Mouse (Mus musculus) MEL (cell line): ENCODE results near the gene Ppp3r1. TPM values are rescaled to one million over a fixed set of nuclear protein-coding genes. Genes with fewer than 3 reads are reported as not detected.
A peak's percentile ranks its signal among the peaks of the same experiment; 100 is the strongest.

Experiments used
- DNase-seq: peaks from one replicate; pipeline ENCODE4 v3.0.0; 2011; ENCODE audit warnings: low read depth, low spot score
- H3K27ac ChIP-seq: 2 replicates; pipeline ENCODE4 v1.5.1; 2012; ENCODE audit warnings: low read depth, mild to moderate bottlenecking, control low read depth, low read length, moderate library complexity; ENCODE audit not compliant: control insufficient read depth
- H3K27me3 ChIP-seq, 2 experiments: fragments of 150-350 bp in 1 of 2; sonication (generic) in 1 of 2; 2 replicates each; pipeline ENCODE4 v1.6.1; 2012; ENCODE audit warnings: low read length in 2 of 2, mild to moderate bottlenecking in 2 of 2, improper control_type of control experiment in 1 of 2, moderate library complexity in 1 of 2; ENCODE audit not compliant: insufficient read depth in 2 of 2, control insufficient read depth in 1 of 2
- H3K36me3 ChIP-seq, 2 experiments: 2 replicates each; pipeline ENCODE4 v1.6.1; 2012 to 2014; ENCODE audit warnings: low read length in 2 of 2, improper control_type of control experiment in 1 of 2, inconsistent platforms in 1 of 2, mild to moderate bottlenecking in 1 of 2; ENCODE audit not compliant: insufficient read depth in 2 of 2, control insufficient read depth in 1 of 2
- H3K4me1 ChIP-seq, 2 experiments: fragments of 150-350 bp in 1 of 2; sonication (generic) in 1 of 2; 2 replicates each; pipeline ENCODE4 v1.6.1; 2012; ENCODE audit warnings: low read length in 2 of 2, improper control_type of control experiment in 1 of 2, mild to moderate bottlenecking in 1 of 2; ENCODE audit not compliant: insufficient read depth in 2 of 2, control insufficient read depth in 1 of 2
- H3K4me3 ChIP-seq, 2 experiments: fragments of 150-350 bp in 1 of 2; sonication (generic) in 1 of 2; 2 replicates each; pipeline ENCODE4 v1.5.1; 2012; ENCODE audit warnings: low read depth in 2 of 2, low read length in 2 of 2, mild to moderate bottlenecking in 2 of 2, moderate library complexity in 2 of 2, control low read depth in 1 of 2, improper control_type of control experiment in 1 of 2; ENCODE audit not compliant: control insufficient read depth in 1 of 2, insufficient read depth in 1 of 2
- H3K79me2 ChIP-seq: 2 replicates; pipeline ENCODE4 v1.6.1; 2012; ENCODE audit warnings: mild to moderate bottlenecking, low read length, moderate library complexity; ENCODE audit not compliant: control insufficient read depth, poor library complexity, insufficient read depth
- H3K9ac ChIP-seq: 2 replicates; pipeline ENCODE4 v1.6.1; 2012; ENCODE audit warnings: low read depth, mild to moderate bottlenecking, control low read depth, low read length, moderate library complexity; ENCODE audit not compliant: control insufficient read depth, poor library complexity, severe bottlenecking
- H3K9me3 ChIP-seq: fragments of 150-350 bp; sonication (generic); replicated peaks from 2 replicates; pipeline ENCODE4 v1.6.1; 2012; ENCODE audit warnings: mild to moderate bottlenecking, low read length, improper control_type of control experiment, moderate library complexity; ENCODE audit not compliant: insufficient read depth
- CHD1 ChIP-seq: IDR thresholded peaks from 2 replicates; pipeline ENCODE4 v1.6.1; 2012; ENCODE audit warnings: low read depth, mild to moderate bottlenecking, inconsistent platforms, low read length, improper control_type of control experiment
- CHD2 ChIP-seq: IDR thresholded peaks from 2 replicates; pipeline ENCODE4 v1.6.1; 2011; ENCODE audit warnings: low read length, improper control_type of control experiment
- E2F4 ChIP-seq: IDR thresholded peaks from 2 replicates; pipeline ENCODE4 v1.6.1; 2011; ENCODE audit warnings: low read depth, low read length, improper control_type of control experiment, borderline replicate concordance
- ELF1 ChIP-seq: IDR thresholded peaks from 2 replicates; pipeline ENCODE4 v1.6.1; 2014; ENCODE audit warnings: low read depth, mild to moderate bottlenecking, inconsistent platforms, low read length, improper control_type of control experiment, moderate library complexity
- EP300 ChIP-seq, 2 experiments: IDR thresholded peaks; 2 replicates each; pipeline ENCODE4 v1.6.1; 2011; ENCODE audit warnings: improper control_type of control experiment in 2 of 2, low read length in 2 of 2, low read depth in 1 of 2, mild to moderate bottlenecking in 1 of 2
- ETS1 ChIP-seq: IDR thresholded peaks from 2 replicates; pipeline ENCODE4 v1.6.1; 2012; ENCODE audit warnings: low read depth, mild to moderate bottlenecking, inconsistent platforms, low read length, improper control_type of control experiment, moderate library complexity
- GATA1 ChIP-seq: IDR thresholded peaks from 2 replicates; pipeline ENCODE4 v1.6.1; 2011; ENCODE audit warnings: low read depth, low read length, improper control_type of control experiment
- HCFC1 ChIP-seq: IDR thresholded peaks from 2 replicates; pipeline ENCODE4 v1.6.1; 2012; ENCODE audit warnings: low read depth, mild to moderate bottlenecking, inconsistent platforms, low read length, improper control_type of control experiment, moderate library complexity
- JUND ChIP-seq: IDR thresholded peaks from 2 replicates; pipeline ENCODE4 v1.6.1; 2011; ENCODE audit warnings: low read depth, mild to moderate bottlenecking, improper control_type of control experiment, low read length
- KAT2A ChIP-seq: conservative IDR thresholded peaks from 2 replicates; pipeline ENCODE4 v1.6.1; 2012; ENCODE audit warnings: low read depth, low read length, improper control_type of control experiment, inconsistent platforms
- MAFK ChIP-seq: IDR thresholded peaks from 2 replicates; pipeline ENCODE4 v1.6.1; 2011; ENCODE audit warnings: low read depth, mild to moderate bottlenecking, low read length, improper control_type of control experiment, borderline replicate concordance
- MAX ChIP-seq: IDR thresholded peaks from 2 replicates; pipeline ENCODE4 v1.6.1; 2011; ENCODE audit warnings: low read length, improper control_type of control experiment
- MAZ ChIP-seq: IDR thresholded peaks from 2 replicates; pipeline ENCODE4 v1.6.1; 2012; ENCODE audit warnings: low read depth, mild to moderate bottlenecking, inconsistent platforms, low read length, improper control_type of control experiment
- MEF2A ChIP-seq: IDR thresholded peaks from 2 replicates; pipeline ENCODE4 v1.6.1; 2014; ENCODE audit warnings: low read depth, mild to moderate bottlenecking, inconsistent platforms, low read length, improper control_type of control experiment; ENCODE audit not compliant: poor library complexity, insufficient replicate concordance, severe bottlenecking; ENCODE audit errors: extremely low read depth
- MXI1 ChIP-seq: IDR thresholded peaks from 2 replicates; pipeline ENCODE4 v1.6.1; 2011; ENCODE audit warnings: mild to moderate bottlenecking, low read depth, low read length, improper control_type of control experiment
- MYB ChIP-seq: IDR thresholded peaks from 2 replicates; pipeline ENCODE4 v1.6.1; 2011; ENCODE audit warnings: mild to moderate bottlenecking, low read depth, low read length, improper control_type of control experiment
- MYC ChIP-seq: IDR thresholded peaks from 2 replicates; pipeline ENCODE4 v1.6.1; 2011; ENCODE audit warnings: low read depth, mild to moderate bottlenecking, low read length, improper control_type of control experiment, moderate library complexity
- NELFE ChIP-seq: IDR thresholded peaks from 2 replicates; pipeline ENCODE4 v1.6.1; 2011; ENCODE audit warnings: low read depth, low read length, improper control_type of control experiment
- NRF1 ChIP-seq: IDR thresholded peaks from 2 replicates; pipeline ENCODE4 v1.6.1; 2014; ENCODE audit warnings: low read depth, mild to moderate bottlenecking, inconsistent platforms, low read length, improper control_type of control experiment, moderate library complexity; ENCODE audit not compliant: poor library complexity, insufficient read depth, severe bottlenecking
- POLR2AphosphoS2 ChIP-seq: IDR thresholded peaks from 2 replicates; pipeline ENCODE4 v1.6.1; 2011; ENCODE audit warnings: low read length, improper control_type of control experiment
- RAD21 ChIP-seq: IDR thresholded peaks from 2 replicates; pipeline ENCODE4 v1.6.1; 2011; ENCODE audit warnings: mild to moderate bottlenecking, low read depth, low read length, improper control_type of control experiment
- RCOR1 ChIP-seq: IDR thresholded peaks from 2 replicates; pipeline ENCODE4 v1.6.1; 2012; ENCODE audit warnings: low read depth, mild to moderate bottlenecking, inconsistent platforms, low read length, improper control_type of control experiment
- SIN3A ChIP-seq: IDR thresholded peaks from 2 replicates; pipeline ENCODE4 v1.6.1; 2012; ENCODE audit warnings: low read length, improper control_type of control experiment, inconsistent platforms
- SMC3 ChIP-seq: IDR thresholded peaks from 2 replicates; pipeline ENCODE4 v1.6.1; 2011; ENCODE audit warnings: low read depth, low read length, improper control_type of control experiment
- TAL1 ChIP-seq: IDR thresholded peaks from 2 replicates; pipeline ENCODE4 v1.6.1; 2012; ENCODE audit warnings: mild to moderate bottlenecking, inconsistent platforms, low read length, moderate library complexity, mixed read lengths
- TCF12 ChIP-seq: IDR thresholded peaks from 2 replicates; pipeline ENCODE4 v1.6.1; 2014; ENCODE audit warnings: low read depth, mild to moderate bottlenecking, inconsistent platforms, low read length, improper control_type of control experiment, moderate library complexity
- UBTF ChIP-seq: IDR thresholded peaks from 2 replicates; pipeline ENCODE4 v1.6.1; 2012; ENCODE audit warnings: low read depth, mild to moderate bottlenecking, inconsistent platforms, low read length, improper control_type of control experiment, moderate library complexity, borderline replicate concordance; ENCODE audit not compliant: insufficient read depth
- ZKSCAN1 ChIP-seq: IDR thresholded peaks from 2 replicates; pipeline ENCODE4 v1.6.1; 2012; ENCODE audit warnings: low read depth, mild to moderate bottlenecking, inconsistent platforms, low read length, improper control_type of control experiment, moderate library complexity
- ZNF384 ChIP-seq: IDR thresholded peaks from 2 replicates; pipeline ENCODE4 v1.6.1; 2012; ENCODE audit warnings: low read depth, mild to moderate bottlenecking, inconsistent platforms, low read length, improper control_type of control experiment
- polyA plus RNA-seq, 2 experiments: library from polyadenylated mRNA; stranded (reverse) in 1 of 2; unstranded in 1 of 2; fragments of >175 nt in 1 of 2; fragments of >200 nt in 1 of 2; gene quantifications; 2 replicates each; pipeline versions ENCODE4 v1.2.1 to v1.2.4; 2012; ENCODE audit warnings: low replicate concordance in 2 of 2, low read depth in 1 of 2; ENCODE audit not compliant: insufficient read length in 2 of 2, insufficient read depth in 1 of 2, missing spikeins in 1 of 2
- total RNA-seq: library from RNA; depleted of rRNA; stranded (reverse); fragments of 300-350 nt; gene quantifications from 2 replicates; pipeline ENCODE4 v1.2.3, GENCODE M21; 2012

The Ppp3r1 gene
- total and polyA plus RNA-seq, 3 experiments: 48.8 to 67.9 (median 63.8) TPM

DNA sequence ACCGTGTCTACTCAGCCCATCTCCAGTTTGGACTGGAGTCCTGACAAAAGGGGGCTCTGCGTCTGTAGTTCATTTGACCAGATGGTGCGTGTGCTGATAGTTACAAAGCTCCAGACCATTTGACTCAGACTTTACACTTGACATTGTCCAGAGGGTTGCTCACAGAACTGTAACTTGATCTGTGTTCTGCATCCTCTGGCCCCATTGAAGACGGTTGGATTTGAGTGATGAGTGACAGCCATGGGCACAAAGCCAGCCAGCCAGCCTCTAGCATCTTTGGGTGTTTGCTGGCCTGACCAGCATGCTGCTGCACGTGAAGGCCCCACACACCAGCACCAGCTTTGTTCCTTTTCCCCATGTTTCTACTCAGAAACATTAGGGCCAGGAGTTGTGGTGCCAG is 73.7 kb downstream of the Ppp3r1 start:
- Histone ChIP-seq H3K27me3 (no peaks in the 10 kb centered on the region), H3K79me2 (no peaks in the 10 kb centered on the region), H3K4me1 (peaks cover 16 to 22% of the 10 kb centered on the region in 2 experiments), H3K36me3 (peaks cover 24 to 32% of the 10 kb centered on the region in 2 experiments), H3K9me3 (no peaks in the 10 kb centered on the region), H3K27ac (no peak overlapping the region), H3K9ac (no peak overlapping the region), H3K4me3 (no peak overlapping the region)
- DNase-seq: no peak
- TF ChIP-seq UBTF (no peak), TCF12 (no peak), NELFE (no peak), TAL1 (no peak), ELF1 (no peak), ZNF384 (no peak), NRF1 (no peak), CHD2 (no peak), MEF2A (no peak), CHD1 (no peak), POLR2AphosphoS2 (no peak), HCFC1 (no peak), KAT2A (no peak), JUND (no peak)

- H3K79me2 ChIP-seq: no peaks in the 10 kb centered on the region
- no peak overlapping the region for H3K4me3 ChIP-seq
- peaks cover 23 to 29% of the 10 kb centered on the region in 2 experiments for H3K4me1 ChIP-seq
- peaks cover 8 to 40% of the 10 kb centered on the region in 2 experiments for H3K36me3 ChIP-seq
- DNase-seq: peak; percentile 84
- H3K27ac ChIP-seq: peak overlapping the region; percentile 67
- H3K27me3 ChIP-seq: no peaks in the 10 kb centered on the region
- no peaks in the 10 kb centered on the region for H3K9me3 ChIP-seq
- H3K9ac ChIP-seq: no peak overlapping the region
- no peak for TF ChIP-seq SMC3
- peak; percentile 98 for TF ChIP-seq TCF12
- peak; percentile 34; the same call in 1 of the 2 replicates for TF ChIP-seq NELFE
- TF ChIP-seq POLR2AphosphoS2: peak; percentile 31; the same call in 1 of the 2 replicates
- peak; percentile 62; the same call in 1 of the 2 replicates for TF ChIP-seq RCOR1
- 0 out of 2 replicates have a peak, but pooled peaks have one; percentile 41 for TF ChIP-seq E2F4
- peak; percentile 41; the same call in 1 of the 2 replicates for TF ChIP-seq MAX
- peak; percentile 25; the same call in 1 of the 2 replicates for TF ChIP-seq MXI1
- TF ChIP-seq ZKSCAN1: no peak
- TF ChIP-seq RAD21: no peak
- peak; percentile 44; the same call in 1 of the 2 replicates for TF ChIP-seq CHD2
- TF ChIP-seq HCFC1: peak; percentile 32; the same call in 1 of the 2 replicates
- peak; percentile 88 for TF ChIP-seq GATA1
- TF ChIP-seq JUND: no peak
- TF ChIP-seq MAZ: 0 out of 2 replicates have a peak, but pooled peaks have one; percentile 59
- peak; percentile 89 for TF ChIP-seq ZNF384
- TF ChIP-seq MAFK: peak; percentile 44; the same call in 1 of the 2 replicates
- no peak for TF ChIP-seq UBTF
- TF ChIP-seq TAL1: peak; percentile 87
- TF ChIP-seq CHD1: 0 out of 2 replicates have a peak, but pooled peaks have one; percentile 32
- TF ChIP-seq EP300 (IDR thresholded peaks at IDR 0.05; ENCODE audit: low read depth in 1 of 2, low read length in 2 of 2): peak; percentile 95 to 96
- TF ChIP-seq MYB: peak; percentile 77
- peak; percentile 71 for TF ChIP-seq MYC
- TF ChIP-seq ELF1: no peak
- TF ChIP-seq ETS1: peak; percentile 93
- TF ChIP-seq SIN3A: peak; percentile 84
These were observed 77.5 kb downstream of the Ppp3r1 start for GRCm38 (mm10) chr11:17236449-17237037.
